Mouse (Mus musculus) G1E (cell line): ENCODE measurements around the gene Add2.

Source experiments
- CTCF ChIP-seq: IDR thresholded peaks from 2 replicates; pipeline ENCODE4 v1.5.1; 2012; ENCODE audit warnings: low read depth, low read length, inconsistent platforms, mixed read lengths
- GATA1 ChIP-seq: IDR thresholded peaks from 2 replicates; pipeline ENCODE4 v1.6.1; 2012; ENCODE audit warnings: borderline replicate concordance, low read length, inconsistent platforms, mixed read lengths
- GATA2 ChIP-seq: IDR thresholded peaks from 2 replicates; pipeline ENCODE4 v1.6.1; 2012; ENCODE audit warnings: low read depth, low read length, inconsistent platforms, borderline replicate concordance

- TF ChIP-seq CTCF (no peak), GATA1 (no peak), GATA2 (no peak)
These were observed 12.6 kb upstream of the Add2 start, which contains the start of gene Figla for GRCm38 (mm10) chr6:86015871-86016270.
